Mouse (Mus musculus) liver, adult 2 months (tissue): ENCODE measurements around the gene Frmd4a.

Experiments used
- CTCF ChIP-seq: fragments of 200-500 bp; IDR thresholded peaks from 2 replicates; pipeline ENCODE4 v1.5.1; 2011; ENCODE audit warnings: low read depth, low read length, control low read depth
- POLR2A ChIP-seq: fragments of 200-500 bp; IDR thresholded peaks from 2 replicates; pipeline ENCODE4 v1.6.1; 2011; ENCODE audit warnings: low read length, control low read depth; ENCODE audit not compliant: insufficient read depth; ENCODE audit errors: extremely low read depth

- TF ChIP-seq CTCF (peak; percentile 10; the same call in 1 of the 2 replicates), POLR2A (no peak)
These were observed 299.1 kb downstream of the Frmd4a start for GRCm38 (mm10) chr2:4316589-4316988.
